Mouse (Mus musculus) gastrocnemius, postnatal 4 days (tissue): ENCODE results near the gene Frmd4a. TPM values are rescaled to one million over a fixed set of nuclear protein-coding genes. Genes with fewer than 3 reads are reported as not detected.

Experiments used
- DNase-seq, 2 experiments: peaks; one replicate each; pipeline ENCODE4 v3.0.0; 2021 to 2022; ENCODE audit warnings: low spot score in 2 of 2, mixed read lengths in 2 of 2
- total RNA-seq, 2 experiments: library from RNA; stranded (reverse); gene quantifications; 2 replicates each; pipeline ENCODE4 v1.2.3; 2021

The Frmd4a gene
- total RNA-seq, 2 experiments from 2014 or later = 32.9 to 38.0 TPM

GRCm38 (mm10) chr2:4435051-4435450 lies 417.5 kb downstream of the Frmd4a start:
- DNase-seq = no peak

DNA sequence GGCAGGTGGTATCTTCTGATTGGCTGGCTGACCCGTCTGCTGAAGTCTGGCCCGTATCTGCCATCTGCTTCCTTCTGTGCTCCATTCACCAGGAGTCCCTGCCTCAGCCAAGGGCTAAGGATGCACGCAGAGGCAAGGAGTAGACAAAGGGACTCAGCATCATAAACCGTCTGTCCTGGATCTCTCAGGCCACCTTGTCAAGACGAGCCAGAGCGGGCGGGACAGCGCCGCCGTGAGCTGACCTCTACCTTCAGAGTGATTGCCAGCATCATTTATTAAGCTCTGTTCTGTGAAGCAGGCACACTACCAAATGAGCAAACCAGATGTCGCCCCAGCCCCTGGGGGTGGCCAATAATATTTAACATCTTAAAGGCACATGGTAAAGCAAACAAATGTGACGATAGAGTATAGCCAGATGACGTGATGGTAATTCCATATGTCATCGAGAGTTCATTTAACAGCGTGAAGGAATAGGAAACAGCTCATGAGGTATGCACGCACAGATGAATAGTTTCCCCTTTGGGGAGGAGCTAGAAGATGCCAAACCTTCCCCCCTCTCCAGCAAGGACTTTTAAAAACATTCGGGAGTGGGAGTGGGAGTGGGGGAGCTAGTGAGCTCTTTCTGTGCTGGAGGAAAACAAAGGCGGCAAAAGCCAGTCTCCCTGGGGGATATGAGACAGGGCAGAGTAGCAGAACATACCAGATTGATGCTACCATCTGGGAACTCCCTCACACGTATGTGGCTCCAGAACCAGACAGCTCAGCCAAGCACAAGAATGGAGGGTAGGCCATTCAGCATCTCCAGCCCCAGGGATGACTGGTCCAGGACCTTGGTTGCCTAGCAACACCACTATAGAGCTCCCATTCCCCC lies 419.1 kb downstream of the Frmd4a start:
- DNase-seq = no peak

GRCm38 (mm10) chr2:4438739-4439138 lies 421.2 kb downstream of the Frmd4a start:
- DNase-seq = no peak

DNA sequence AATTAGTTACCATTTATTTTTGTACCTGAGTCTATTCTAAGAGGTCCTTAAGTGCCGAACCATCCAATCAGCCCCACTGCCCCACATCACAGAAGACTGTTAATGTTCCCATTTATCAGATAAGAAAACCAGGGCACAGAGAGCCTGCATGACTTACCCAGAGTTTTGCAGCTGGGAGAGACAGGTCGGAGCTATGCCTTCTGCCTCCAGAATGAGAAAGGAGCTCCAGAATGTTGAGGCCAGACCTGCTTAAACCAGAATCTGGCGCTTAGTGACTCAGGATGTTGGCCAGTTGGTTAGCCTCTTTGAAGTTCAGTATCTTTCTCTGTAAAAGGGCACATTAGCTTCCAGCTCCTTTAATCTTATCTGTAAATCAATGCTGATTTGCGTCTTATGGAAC lies 422.4 kb downstream of the Frmd4a start:
- DNase-seq = no peak

DNA sequence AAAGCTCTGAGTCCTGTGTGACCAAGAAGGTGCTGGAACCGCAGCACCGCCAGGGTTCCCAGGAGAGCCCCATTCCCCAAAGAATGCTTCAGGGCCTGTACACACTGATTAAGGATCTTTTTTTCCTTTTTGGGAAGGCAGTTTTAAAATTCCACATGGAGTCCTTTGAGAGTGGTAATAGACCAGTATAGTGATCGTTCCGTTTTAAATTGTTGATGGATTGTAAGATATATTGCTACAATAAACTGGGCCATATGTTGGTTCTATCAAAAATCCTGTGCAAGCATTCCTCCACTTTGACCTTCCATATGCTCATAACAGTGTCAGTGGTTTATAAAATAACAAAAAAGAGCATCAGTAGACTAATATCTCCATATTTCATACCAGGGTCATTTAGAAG lies 424.3 kb downstream of the Frmd4a start:
- DNase-seq = no peak

- DNase-seq = no peak
Observed at GRCm38 (mm10) chr2:4444740-4445139, 427.2 kb downstream of the Frmd4a start.

GRCm38 (mm10) chr2:4445629-4446400 lies 428.3 kb downstream of the Frmd4a start:
- DNase-seq = peak; percentile 69 to 82

DNA sequence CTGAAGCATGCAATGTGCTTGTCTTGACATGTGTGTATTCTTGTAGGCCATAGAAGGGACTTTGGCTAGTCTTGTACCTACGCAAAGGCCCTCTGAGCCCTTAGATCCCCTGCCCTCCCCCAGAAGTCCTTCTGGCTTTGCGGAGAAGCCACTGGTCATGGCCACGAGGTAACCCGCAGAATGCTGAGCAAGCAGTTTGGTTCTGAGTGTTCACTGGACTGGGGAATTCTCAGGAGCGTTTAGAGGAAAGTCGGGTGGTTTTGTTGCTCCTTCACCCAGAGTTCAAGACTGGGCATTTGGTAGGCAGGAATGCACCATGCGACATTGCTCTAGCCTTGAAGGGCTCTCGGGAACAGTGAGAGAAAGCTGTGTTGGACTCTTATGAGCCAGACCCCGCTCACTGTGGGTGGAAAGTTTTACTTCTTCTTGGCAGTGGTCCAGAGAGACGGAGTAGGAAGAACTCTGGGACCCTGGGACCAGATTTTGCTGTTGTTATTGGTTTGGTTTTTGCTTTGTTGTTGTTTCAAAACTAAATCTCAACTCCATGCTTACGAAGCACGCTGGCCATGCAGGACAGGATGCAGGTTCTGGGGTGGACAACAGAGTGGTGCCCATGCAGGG lies 432.5 kb downstream of the Frmd4a start:
- DNase-seq = no peak

DNA sequence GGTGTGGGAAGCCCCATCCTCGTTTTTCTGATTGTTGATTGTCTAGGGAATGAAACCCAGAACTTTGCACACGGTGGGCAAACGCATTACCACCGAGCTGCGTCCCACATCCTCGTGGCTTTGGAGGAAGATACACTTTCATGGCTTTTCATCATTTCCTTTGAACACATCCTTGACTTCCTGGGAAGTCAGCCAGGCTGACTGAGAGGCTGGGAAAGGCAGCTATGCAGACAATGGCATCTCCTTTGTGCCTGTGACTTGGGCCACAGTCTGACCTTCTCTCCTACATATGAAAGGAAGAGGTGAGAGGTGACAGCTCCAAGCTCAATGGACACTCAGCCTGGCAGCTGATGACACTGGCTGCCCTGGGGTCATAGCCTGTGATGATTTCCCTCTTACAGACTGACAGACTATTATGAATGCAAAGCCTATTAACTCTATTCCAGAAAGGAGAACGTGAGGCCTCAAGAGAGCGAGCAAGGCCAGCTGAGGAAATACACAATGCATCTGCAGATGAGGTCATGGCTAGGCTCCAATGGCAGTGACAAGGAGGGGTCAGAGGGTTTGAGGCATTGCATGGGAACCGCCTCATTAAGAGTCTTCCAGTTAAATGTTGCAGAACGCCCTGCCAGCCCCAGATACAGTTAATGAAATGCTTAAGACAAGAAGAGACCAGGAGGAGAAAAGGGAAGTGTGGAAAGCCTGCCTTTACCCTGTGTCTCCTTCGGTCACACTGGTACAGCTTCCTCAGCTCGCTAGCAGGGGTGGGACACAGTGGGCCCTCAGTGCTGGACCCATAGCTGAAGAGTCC lies 435.3 kb downstream of the Frmd4a start:
- peak in 1 of 2 experiments; percentile 39 for DNase-seq

- DNase-seq = no peak
Observed at GRCm38 (mm10) chr2:4455097-4456025, 437.8 kb downstream of the Frmd4a start.

- DNase-seq = no peak
Observed at GRCm38 (mm10) chr2:4460897-4461296, 443.4 kb downstream of the Frmd4a start.

DNA sequence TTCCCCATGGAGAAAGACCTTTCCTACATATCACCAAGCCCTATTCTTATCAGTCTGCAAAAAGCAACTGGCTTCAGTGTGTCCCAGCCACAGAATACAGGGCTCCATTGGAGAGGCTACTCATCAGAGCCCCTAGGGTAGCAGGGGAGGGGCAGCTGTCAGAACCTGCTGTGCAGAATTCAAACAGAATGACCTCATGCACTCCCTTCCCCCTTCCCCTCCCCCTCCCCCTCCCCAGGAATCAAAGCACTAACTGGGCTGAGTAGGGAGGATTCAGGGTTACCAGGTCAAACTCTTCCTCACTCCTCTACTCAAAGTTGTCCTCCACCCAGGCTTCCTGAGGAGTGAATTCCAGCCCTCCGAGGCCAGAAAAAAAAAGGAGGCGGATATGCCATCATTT lies 444.0 kb downstream of the Frmd4a start:
- DNase-seq = no peak

- no peak for DNase-seq
Observed at GRCm38 (mm10) chr2:4462480-4462879, 445.0 kb downstream of the Frmd4a start.

- no peak for DNase-seq
Observed at GRCm38 (mm10) chr2:4466084-4466483, 448.6 kb downstream of the Frmd4a start.

GRCm38 (mm10) chr2:4467314-4467713 lies 449.8 kb downstream of the Frmd4a start:
- no peak for DNase-seq

DNA sequence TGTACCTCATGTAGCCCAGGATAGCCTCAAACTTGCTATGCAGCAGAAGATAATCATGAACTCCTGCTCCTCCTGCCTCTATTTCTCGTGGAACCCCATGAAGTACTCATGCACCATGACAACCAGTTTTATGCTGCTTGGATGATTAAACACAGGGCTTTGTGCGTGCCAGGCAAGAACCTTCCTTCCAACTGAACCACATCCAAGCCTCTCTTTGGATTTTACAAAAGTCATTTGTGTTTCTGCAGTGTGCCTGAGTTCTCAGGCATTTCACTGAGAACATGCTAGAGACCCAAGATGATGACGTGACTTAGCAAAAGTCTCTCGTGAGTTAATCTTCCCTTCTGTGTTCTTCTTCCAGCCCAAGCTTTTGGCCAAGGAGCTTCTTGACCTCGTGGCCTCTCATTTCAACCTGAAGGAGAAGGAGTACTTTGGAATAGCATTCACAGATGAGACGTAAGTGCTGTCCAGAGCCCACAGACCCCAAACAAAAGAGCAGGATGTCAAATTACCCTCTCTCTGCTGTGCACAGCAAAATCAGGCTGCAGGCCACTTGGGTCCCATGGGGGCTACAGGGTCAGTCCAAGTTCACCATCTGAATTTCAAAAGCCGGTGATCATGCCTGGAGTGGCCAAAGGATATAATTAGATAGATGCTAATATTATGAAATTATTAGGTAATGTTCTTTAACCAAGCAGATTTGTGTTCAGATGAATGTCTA lies 455.4 kb downstream of the Frmd4a start:
- peak in 1 of 2 experiments; percentile 55 for DNase-seq

GRCm38 (mm10) chr2:4473866-4474538 lies 456.5 kb downstream of the Frmd4a start:
- DNase-seq = no peak

DNA sequence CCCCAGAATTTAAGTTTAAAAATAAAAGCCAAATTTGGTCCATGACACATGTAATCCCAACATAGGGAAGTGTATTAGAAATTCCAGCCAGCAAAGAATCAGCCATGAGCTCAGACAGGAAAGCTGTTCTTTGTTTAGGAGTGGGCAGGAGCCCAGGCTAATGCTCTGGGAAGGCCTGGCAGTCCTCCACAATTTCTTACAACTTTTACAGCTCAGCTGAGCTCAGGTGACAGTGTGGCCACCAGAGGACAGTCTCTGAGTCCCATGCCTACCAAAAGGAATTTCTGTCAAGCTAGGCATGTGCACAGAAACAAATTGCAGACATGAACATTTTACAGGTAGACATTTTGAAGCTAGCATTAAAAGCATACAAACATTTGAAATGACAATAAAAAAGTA lies 457.0 kb downstream of the Frmd4a start:
- DNase-seq = no peak

GRCm38 (mm10) chr2:4475991-4476390 lies 458.5 kb downstream of the Frmd4a start:
- no peak for DNase-seq
